Mouse (Mus musculus) intestine, postnatal 0 days (tissue): ENCODE data around the gene Rere. TPM values are rescaled to one million over a fixed set of nuclear protein-coding genes. Genes with fewer than 3 reads are reported as not detected.
"Not testable (repeated sequence)": the region's sequence is repeated elsewhere in the genome, so short reads cannot be mapped to it uniquely, and the experiment has no call there.

Experiments
- ATAC-seq: fragments of 200-750 bp; cut with Nextera tagmentation; 2 replicates; pipeline ENCODE4 v1.8.0; 2017; ENCODE audit warnings: mild to moderate bottlenecking, moderate TSS enrichment, moderate library complexity
- H3K27ac ChIP-seq: fragments of 300-500 bp; sonication (generic); 2 replicates; pipeline ENCODE4 v1.5.1; 2014; ENCODE audit warnings: mild to moderate bottlenecking, low read depth, low read length, moderate library complexity
- H3K27me3 ChIP-seq: fragments of 300-500 bp; sonication (generic); replicated peaks from 2 replicates; pipeline ENCODE4 v1.6.1; 2014; ENCODE audit warnings: low read length, mixed read lengths; ENCODE audit not compliant: control insufficient read depth, insufficient read depth
- H3K36me3 ChIP-seq: fragments of 300-500 bp; sonication (generic); 2 replicates; pipeline ENCODE4 v1.6.1; 2014; ENCODE audit warnings: mild to moderate bottlenecking, moderate library complexity; ENCODE audit not compliant: control insufficient read depth, insufficient read depth
- H3K4me1 ChIP-seq: fragments of 300-500 bp; sonication (generic); replicated peaks from 2 replicates; pipeline ENCODE4 v1.6.1; 2014; ENCODE audit warnings: antibody characterized with exemption, low read length, mixed read lengths; ENCODE audit not compliant: control insufficient read depth, insufficient read depth
- H3K4me2 ChIP-seq: fragments of 300-500 bp; sonication (generic); replicated peaks from 2 replicates; pipeline ENCODE4 v1.6.1; 2014; ENCODE audit warnings: low read depth, mild to moderate bottlenecking, moderate library complexity
- H3K4me3 ChIP-seq: fragments of 300-500 bp; sonication (generic); 2 replicates; pipeline ENCODE4 v1.5.1; 2014; ENCODE audit warnings: low read depth, low read length
- H3K9ac ChIP-seq: fragments of 300-500 bp; sonication (generic); 2 replicates; pipeline ENCODE4 v1.6.1; 2014; ENCODE audit warnings: mild to moderate bottlenecking, low read depth, low read length
- H3K9me3 ChIP-seq: fragments of 300-500 bp; sonication (generic); 2 replicates; pipeline ENCODE4 v1.6.1; 2016; ENCODE audit warnings: mixed run types; ENCODE audit not compliant: control insufficient read depth
- CTCF ChIP-seq: sonication (generic); IDR thresholded peaks from 2 replicates; pipeline ENCODE4 v1.5.1; 2016; ENCODE audit warnings: low read depth, mild to moderate bottlenecking, control low read depth, antibody characterized with exemption, moderate library complexity
- WGBS: fragments of 180-500 bp; shearing (Covaris S2); extraction: QIAGEN DNeasy Blood & Tissue Kit; methylation state at CpG from one replicate; pipeline ENCODE4 v1.1.7; 2014; 5-methylcytosine and 5-hydroxymethylcytosine counted together
- polyA plus RNA-seq: library from polyadenylated mRNA; unstranded; fragments of >200 nt; fragmentation: Nextera tagmentation; extraction: Ambion mirVana; gene quantifications from 2 replicates; pipeline ENCODE4 v1.2.1, GENCODE M21; 2015

The Rere gene
- polyA plus RNA-seq, 1 experiment from 2014 or later: 22.4 TPM

- Histone ChIP-seq H3K4me3 (no peak overlapping the region), H3K27ac (no peak overlapping the region), H3K27me3 (no peaks in the 10 kb centered on the region), H3K9ac (no peak overlapping the region), H3K4me2 (no peak overlapping the region), H3K9me3 (no peaks in the 10 kb centered on the region), H3K36me3 (peaks cover 7% of the 10 kb centered on the region; the same call in 1 of the 2 replicates), H3K4me1 (no peaks in the 10 kb centered on the region)
- WGBS: 88% methylated on average over 4 of the region's 4 CpGs
- ATAC-seq: no peak
- no peak for TF ChIP-seq CTCF
Measured at GRCm38 (mm10) chr4:150470674-150471328, 189.4 kb downstream of the Rere start.

- Histone ChIP-seq H3K27ac (no peak overlapping the region), H3K9ac (no peak overlapping the region), H3K9me3 (no peaks in the 10 kb centered on the region), H3K4me2 (no peak overlapping the region), H3K36me3 (peaks cover 14% of the 10 kb centered on the region; the same call in 1 of the 2 replicates), H3K27me3 (no peaks in the 10 kb centered on the region), H3K4me1 (no peaks in the 10 kb centered on the region), H3K4me3 (no peak overlapping the region)
- ATAC-seq: no peak
- WGBS: 57% methylated on average over 10 of the region's 10 CpGs
- TF ChIP-seq CTCF: no peak
Measured at GRCm38 (mm10) chr4:150472751-150473436, 191.4 kb downstream of the Rere start.

- H3K4me1 ChIP-seq: no peaks in the 10 kb centered on the region
- no peak for ATAC-seq
- no peak overlapping the region for H3K4me3 ChIP-seq
- H3K27ac ChIP-seq: no peak overlapping the region
- H3K9ac ChIP-seq: no peak overlapping the region
- WGBS: 91% methylated on average over 4 of the region's 4 CpGs
- H3K36me3 ChIP-seq: peaks cover 20% of the 10 kb centered on the region; the same call in 1 of the 2 replicates
- no peak for TF ChIP-seq CTCF
- H3K27me3 ChIP-seq: no peaks in the 10 kb centered on the region
- no peaks in the 10 kb centered on the region for H3K9me3 ChIP-seq
- H3K4me2 ChIP-seq: no peak overlapping the region
Measured at GRCm38 (mm10) chr4:150473437-150474070, 192.1 kb downstream of the Rere start.

GRCm38 (mm10) chr4:150474086-150474485 lies 192.6 kb downstream of the Rere start:
- peaks cover 21% of the 10 kb centered on the region; the same call in 1 of the 2 replicates for H3K36me3 ChIP-seq
- H3K27ac ChIP-seq: no peak overlapping the region
- H3K4me1 ChIP-seq: no peaks in the 10 kb centered on the region
- no peaks in the 10 kb centered on the region for H3K9me3 ChIP-seq
- no peaks in the 10 kb centered on the region for H3K27me3 ChIP-seq
- 86% methylated on average over 7 of the region's 7 CpGs for WGBS
- no peak overlapping the region for H3K4me2 ChIP-seq
- no peak overlapping the region for H3K4me3 ChIP-seq
- TF ChIP-seq CTCF: no peak
- no peak for ATAC-seq
- no peak overlapping the region for H3K9ac ChIP-seq

- H3K4me1 ChIP-seq: no peaks in the 10 kb centered on the region
- WGBS: 49% methylated on average over 5 of the region's 5 CpGs
- H3K36me3 ChIP-seq: peaks cover 18% of the 10 kb centered on the region; the same call in 1 of the 2 replicates
- no peak overlapping the region for H3K27ac ChIP-seq
- H3K27me3 ChIP-seq: no peaks in the 10 kb centered on the region
- no peak overlapping the region for H3K4me3 ChIP-seq
- ATAC-seq: no peak
- no peaks in the 10 kb centered on the region for H3K9me3 ChIP-seq
- peak; percentile 59 for TF ChIP-seq CTCF
- H3K9ac ChIP-seq: no peak overlapping the region
- H3K4me2 ChIP-seq: no peak overlapping the region
Measured at GRCm38 (mm10) chr4:150476258-150476657, 194.8 kb downstream of the Rere start.

GRCm38 (mm10) chr4:150478006-150478405 lies 196.6 kb downstream of the Rere start:
- WGBS: 63% methylated on average over 6 of the region's 6 CpGs
- ATAC-seq: no peak
- no peaks in the 10 kb centered on the region for H3K4me1 ChIP-seq
- H3K36me3 ChIP-seq: peaks cover 28% of the 10 kb centered on the region
- no peaks in the 10 kb centered on the region for H3K9me3 ChIP-seq
- no peak overlapping the region for H3K4me2 ChIP-seq
- TF ChIP-seq CTCF: 0 out of 2 replicates have a peak, but pooled peaks have one; percentile 17
- H3K9ac ChIP-seq: no peak overlapping the region
- no peak overlapping the region; the same call in 1 of the 2 replicates for H3K27ac ChIP-seq
- no peaks in the 10 kb centered on the region for H3K27me3 ChIP-seq
- H3K4me3 ChIP-seq: no peak overlapping the region

GRCm38 (mm10) chr4:150483081-150483480 lies 201.6 kb downstream of the Rere start:
- not testable (repeated sequence) for ATAC-seq, H3K27me3 ChIP-seq, H3K27ac ChIP-seq, H3K4me3 ChIP-seq, H3K9me3 ChIP-seq, H3K9ac ChIP-seq, H3K4me2 ChIP-seq, H3K4me1 ChIP-seq
- WGBS: 92% methylated on average over 4 of the region's 5 CpGs
- H3K36me3 ChIP-seq: peaks cover 20% of the 10 kb centered on the region
